Mouse (Mus musculus) skeletal muscle tissue, adult 2 months (tissue): ENCODE measurements around the gene Adgrf5.
A peak's percentile ranks its signal among the peaks of the same experiment; 100 is the strongest.
"Not testable (repeated sequence)": the region's sequence is repeated elsewhere in the genome, so short reads cannot be mapped to it uniquely, and the experiment has no call there.

Source experiments
- DNase-seq: peaks from one replicate; pipeline ENCODE4 v3.0.0-alpha.2; 2012; ENCODE audit warnings: low read depth, low spot score

Adgrf5 gene

GRCm38 (mm10) chr17:43459737-43460230, 99.5 kb downstream of the Adgrf5 start:
- no peak for DNase-seq

- peak; percentile 44 for DNase-seq
Observed at GRCm38 (mm10) chr17:43460245-43461181, 100.3 kb downstream of the Adgrf5 start.

- DNase-seq = no peak
Observed at GRCm38 (mm10) chr17:43470039-43470438, 109.8 kb downstream of the Adgrf5 start.

- no peak for DNase-seq
Observed at GRCm38 (mm10) chr17:43472558-43472957, 112.3 kb downstream of the Adgrf5 start.

- DNase-seq = no peak
Observed at GRCm38 (mm10) chr17:43474775-43475174, 114.5 kb downstream of the Adgrf5 start.

- DNase-seq = no peak
Observed at GRCm38 (mm10) chr17:43477621-43478020, 117.4 kb downstream of the Adgrf5 start.

GRCm38 (mm10) chr17:43485982-43486381, 125.7 kb downstream of the Adgrf5 start:
- DNase-seq = no peak

GRCm38 (mm10) chr17:43488439-43489151, 128.3 kb downstream of the Adgrf5 start:
- no peak for DNase-seq

GRCm38 (mm10) chr17:43490371-43490770, 130.1 kb downstream of the Adgrf5 start:
- not testable (repeated sequence) for DNase-seq

GRCm38 (mm10) chr17:43495502-43495901, 135.3 kb downstream of the Adgrf5 start:
- DNase-seq = no peak

GRCm38 (mm10) chr17:43497521-43497920, 137.3 kb downstream of the Adgrf5 start:
- DNase-seq = no peak

GRCm38 (mm10) chr17:43500513-43500912, 140.3 kb downstream of the Adgrf5 start:
- DNase-seq = no peak

- DNase-seq = no peak
Observed at GRCm38 (mm10) chr17:43501223-43501622, 141.0 kb downstream of the Adgrf5 start.

GRCm38 (mm10) chr17:43501631-43502030, 141.4 kb downstream of the Adgrf5 start:
- DNase-seq = no peak

GRCm38 (mm10) chr17:43502592-43502991, 142.3 kb downstream of the Adgrf5 start, which contains the start of gene Mep1a:
TSS of gene Mep1a (minus strand) at chr17:43502812.
- DNase-seq = no peak

- no peak for DNase-seq
Observed at GRCm38 (mm10) chr17:43503861-43504593, 143.8 kb downstream of the Adgrf5 start.

GRCm38 (mm10) chr17:43504594-43504934, 144.3 kb downstream of the Adgrf5 start:
- DNase-seq = no peak
